Comparison of ENCODE assay signal across 8 mouse cellular contexts in the genomic region with DNA sequence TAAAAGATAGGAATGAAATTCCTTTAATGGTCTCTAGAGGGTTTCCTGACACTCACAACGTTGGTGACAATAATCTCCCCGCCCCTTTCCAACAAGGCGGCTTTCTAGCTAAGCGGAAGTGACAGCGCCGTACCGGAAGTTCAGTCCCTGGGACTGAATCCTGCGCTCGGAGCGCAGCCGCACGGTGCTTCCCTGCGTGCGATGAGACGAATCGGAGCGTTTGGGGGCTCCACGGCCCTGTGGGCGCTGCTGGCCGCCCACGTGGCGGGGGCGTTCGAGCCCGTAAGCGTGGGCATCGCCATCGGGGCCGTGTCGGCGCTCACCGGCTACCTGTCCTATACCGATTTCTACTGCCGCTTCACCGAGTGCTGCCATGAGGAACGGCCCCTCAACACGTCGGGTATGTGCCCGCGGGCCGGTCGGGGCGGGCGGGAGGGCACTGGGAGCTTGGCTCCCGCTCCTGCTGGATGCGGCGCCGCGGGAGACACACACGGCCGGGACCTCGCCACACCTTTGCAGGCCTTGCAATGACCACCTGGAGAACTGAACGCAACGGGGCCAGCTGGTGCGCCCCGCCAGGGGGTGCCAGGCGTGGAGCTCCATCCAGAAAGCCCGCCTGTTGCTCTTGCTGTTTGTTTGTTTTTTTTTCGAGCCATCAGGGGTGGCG. TPM values are rescaled to one million over a fixed set of nuclear protein-coding genes. Genes with fewer than 3 reads are reported as not detected.
DNase-seq lines count a peak whose midpoint lies in the region; ATAC-seq and TF ChIP-seq lines count a peak whose summit lies in the region.

Gene Tor1b (plus strand): TSS at position 136 of the 667 bp plus-strand sequence.

- no peaks in the 10 kb centered on the region for H3K27me3 ChIP-seq in E14TG2a.4 (ENCODE audit: insufficient read depth, low read length)
- H3K27me3 ChIP-seq in forebrain, embryonic 11.5 days (ENCODE audit: control insufficient read depth, insufficient read depth, low read length): no peaks in the 10 kb centered on the region
- no peaks in the 10 kb centered on the region for H3K27me3 ChIP-seq in heart, embryonic 16.5 days (ENCODE audit: control insufficient read depth, insufficient read depth, low read length)
- no peaks in the 10 kb centered on the region for H3K27me3 ChIP-seq in liver, postnatal 0 days (ENCODE audit: insufficient read depth, low read length)
- no peaks in the 10 kb centered on the region for H3K27me3 ChIP-seq in neural tube, embryonic 14.5 days (ENCODE audit: control insufficient read depth, insufficient read depth, low read length)

- peaks cover 41% of the 10 kb centered on the region for H3K36me3 ChIP-seq in E14TG2a.4 (ENCODE audit: insufficient read depth, low read length)
- H3K36me3 ChIP-seq in forebrain, embryonic 11.5 days (ENCODE audit: control insufficient read depth, insufficient read depth, low read length): peaks cover 6% of the 10 kb centered on the region; the same call in 1 of the 2 replicates
- H3K36me3 ChIP-seq in heart, embryonic 16.5 days (ENCODE audit: control insufficient read depth, insufficient read depth): peaks cover 22% of the 10 kb centered on the region
- H3K36me3 ChIP-seq in liver, postnatal 0 days (replicated peaks; ENCODE audit: insufficient read depth, low read length): peaks cover 32% of the 10 kb centered on the region
- peaks cover 18% of the 10 kb centered on the region for H3K36me3 ChIP-seq in neural tube, embryonic 14.5 days (ENCODE audit: control insufficient read depth, insufficient read depth, low read length)

- peak within 1 kb of the TSS; percentile 85 for H3K9ac ChIP-seq in forebrain, embryonic 11.5 days (ENCODE audit: low read length)
- H3K9ac ChIP-seq in heart, embryonic 16.5 days (ENCODE audit: low read length): peak within 1 kb of the TSS; percentile 87
- H3K9ac ChIP-seq in liver, postnatal 0 days (replicated peaks): peak within 1 kb of the TSS; percentile 83
- H3K9ac ChIP-seq in neural tube, embryonic 14.5 days (replicated peaks; ENCODE audit: low read depth, low read length): peak within 1 kb of the TSS; percentile 77

- TF ChIP-seq CTCF in E14TG2a.4 (conservative IDR thresholded peaks at IDR 0.05; ENCODE audit: low read length): no peak
- TF ChIP-seq CTCF in liver, postnatal 0 days (IDR thresholded peaks at IDR 0.05; ENCODE audit: low read depth): peak; percentile 46

- H3K27ac ChIP-seq in forebrain, embryonic 11.5 days (ENCODE audit: low read depth, low read length): peak within 1 kb of the TSS; percentile 74
- peak within 1 kb of the TSS; percentile 85 for H3K27ac ChIP-seq in heart, embryonic 16.5 days (ENCODE audit: low read length)
- peak within 1 kb of the TSS; percentile 92 for H3K27ac ChIP-seq in liver, postnatal 0 days (ENCODE audit: low read depth)
- H3K27ac ChIP-seq in neural tube, embryonic 14.5 days (ENCODE audit: low read depth, low read length): peak within 1 kb of the TSS; percentile 76

- TF ChIP-seq EP300 in liver, postnatal 0 days (IDR thresholded peaks at IDR 0.05; ENCODE audit: low read depth): no peak

- ATAC-seq in forebrain, embryonic 11.5 days (replicated peaks; ENCODE audit: low FRiP score): peak; percentile 86
- peak; percentile 93 for ATAC-seq in heart, embryonic 16.5 days (replicated peaks; ENCODE audit: extremely low read depth, insufficient read depth, low FRiP score)
- peak; percentile 88 for ATAC-seq in liver, postnatal 0 days
- ATAC-seq in neural tube, embryonic 14.5 days (ENCODE audit: low read depth): peak; percentile 93

- under 1% methylated on average over 60 of the region's 60 CpGs for WGBS in forebrain, embryonic 11.5 days
- WGBS in heart, embryonic 16.5 days: under 1% methylated on average over 60 of the region's 60 CpGs
- WGBS in liver, postnatal 0 days (ENCODE audit: insufficient replicate concordance): under 1% methylated on average over 60 of the region's 60 CpGs
- under 1% methylated on average over 60 of the region's 60 CpGs for WGBS in neural tube, embryonic 14.5 days

- peaks cover 53% of the 10 kb centered on the region for H3K4me1 ChIP-seq in E14TG2a.4 (replicated peaks; ENCODE audit: low read depth, low read length)
- H3K4me1 ChIP-seq in forebrain, embryonic 11.5 days (replicated peaks; ENCODE audit: control insufficient read depth, insufficient read depth, low read length): peaks cover 9% of the 10 kb centered on the region
- H3K4me1 ChIP-seq in heart, embryonic 16.5 days (ENCODE audit: control insufficient read depth, insufficient read depth, low read length): peaks cover 20% of the 10 kb centered on the region
- peaks cover 39% of the 10 kb centered on the region for H3K4me1 ChIP-seq in liver, postnatal 0 days (ENCODE audit: insufficient read depth)
- peaks cover 19% of the 10 kb centered on the region for H3K4me1 ChIP-seq in neural tube, embryonic 14.5 days (ENCODE audit: control insufficient read depth, insufficient read depth, low read length)

- H3K9me3 ChIP-seq in E14TG2a.4 (ENCODE audit: low read length): peaks cover 14% of the 10 kb centered on the region
- H3K9me3 ChIP-seq in forebrain, embryonic 11.5 days (ENCODE audit: control insufficient read depth, low read length): no peaks in the 10 kb centered on the region
- H3K9me3 ChIP-seq in heart, embryonic 16.5 days (replicated peaks; ENCODE audit: control insufficient read depth, low read length): no peaks in the 10 kb centered on the region
- no peaks in the 10 kb centered on the region for H3K9me3 ChIP-seq in liver, postnatal 0 days (ENCODE audit: low read length)
- no peaks in the 10 kb centered on the region for H3K9me3 ChIP-seq in neural tube, embryonic 14.5 days (ENCODE audit: control insufficient read depth, low read length)

- DNase-seq in c-Kit-positive CD71-negative TER-119-negative erythroid progenitor cells, embryonic 14.5 days (ENCODE audit: low read depth): peak; percentile 90
- peak; percentile 89 for DNase-seq in forebrain, embryonic 11.5 days (ENCODE audit: low spot score)
- DNase-seq in kidney, postnatal 36 days: peak; percentile 92
- DNase-seq in liver, postnatal 0 days: peak; percentile 89
- peak; percentile 79 for DNase-seq in testis, postnatal 10 days (ENCODE audit: low spot score)

- peak within 1 kb of the TSS; percentile 89 for H3K4me3 ChIP-seq in E14TG2a.4 (replicated peaks; ENCODE audit: low read length)
- H3K4me3 ChIP-seq in forebrain, embryonic 11.5 days (ENCODE audit: low read depth, low read length): peak within 1 kb of the TSS; percentile 74
- peak within 1 kb of the TSS; percentile 78 for H3K4me3 ChIP-seq in heart, embryonic 16.5 days (ENCODE audit: low read length)
- peak within 1 kb of the TSS; percentile 78 for H3K4me3 ChIP-seq in liver, postnatal 0 days (ENCODE audit: low read depth, low read length)
- peak within 1 kb of the TSS; percentile 78 for H3K4me3 ChIP-seq in neural tube, embryonic 14.5 days (ENCODE audit: low read depth, low read length)

- H3K4me2 ChIP-seq in forebrain, embryonic 11.5 days (ENCODE audit: low read depth, low read length, severe bottlenecking): peak within 1 kb of the TSS; percentile 89
- peak within 1 kb of the TSS; percentile 83 for H3K4me2 ChIP-seq in heart, embryonic 16.5 days (ENCODE audit: low read depth, low read length)
- peak within 1 kb of the TSS; percentile 83 for H3K4me2 ChIP-seq in liver, postnatal 0 days (ENCODE audit: low read depth, low read length)
- H3K4me2 ChIP-seq in neural tube, embryonic 14.5 days (ENCODE audit: low read depth, low read length): peak within 1 kb of the TSS; percentile 87

RNA-seq across cellular contexts. Expression of gene Tor1b, which starts in this region (rescaled TPM):
- polyA plus RNA-seq in forebrain, embryonic 11.5 days (2014; fragmentation: Nextera tagmentation; extraction: Ambion mirVana): 24.9 and 25.7 TPM in 2 replicates
- 22.8 and 26.3 TPM in 2 replicates for polyA plus RNA-seq in heart, embryonic 16.5 days (2015; fragmentation: Nextera tagmentation; extraction: Ambion mirVana)
- 29.2 and 31.1 TPM in 2 replicates for polyA plus RNA-seq in liver, postnatal 0 days (2015; fragmentation: Nextera tagmentation; extraction: Ambion mirVana)
- polyA plus RNA-seq in neural tube, embryonic 14.5 days (2014; fragmentation: Nextera tagmentation; extraction: Ambion mirVana): 16.3 and 17.5 TPM in 2 replicates

Comparison
In these comparisons a context has a peak if more than half of its experiments do, and no peak if none do; other contexts are left out.
1. Peak in every context shown above with its lines: DNase-seq, ATAC-seq, H3K4me3 ChIP-seq and H3K27ac ChIP-seq.